Mouse (Mus musculus) lung, adult 2 months (tissue): ENCODE measurements at regions not wholly inside any gene's neighbourhood (a gene's known extent, or its start where the extent isn't known, plus 50 kb on each side); places are given as distances from the start of the nearest gene placed in this dataset.
"Not testable (repeated sequence)": the region's sequence is repeated elsewhere in the genome, so short reads cannot be mapped to it uniquely, and the experiment has no call there.

ENCODE experiments used
- CTCF ChIP-seq: fragments of 200-500 bp; IDR thresholded peaks from 2 replicates; pipeline ENCODE4 v1.5.1; 2011; ENCODE audit warnings: mild to moderate bottlenecking, low read length, control low read depth; ENCODE audit not compliant: insufficient read depth
- POLR2A ChIP-seq: fragments of 200-500 bp; IDR thresholded peaks from 2 replicates; pipeline ENCODE4 v1.6.1; 2011; ENCODE audit warnings: low read depth, mild to moderate bottlenecking, control low read depth, low read length, borderline replicate concordance; ENCODE audit errors: extremely low read depth

DNA sequence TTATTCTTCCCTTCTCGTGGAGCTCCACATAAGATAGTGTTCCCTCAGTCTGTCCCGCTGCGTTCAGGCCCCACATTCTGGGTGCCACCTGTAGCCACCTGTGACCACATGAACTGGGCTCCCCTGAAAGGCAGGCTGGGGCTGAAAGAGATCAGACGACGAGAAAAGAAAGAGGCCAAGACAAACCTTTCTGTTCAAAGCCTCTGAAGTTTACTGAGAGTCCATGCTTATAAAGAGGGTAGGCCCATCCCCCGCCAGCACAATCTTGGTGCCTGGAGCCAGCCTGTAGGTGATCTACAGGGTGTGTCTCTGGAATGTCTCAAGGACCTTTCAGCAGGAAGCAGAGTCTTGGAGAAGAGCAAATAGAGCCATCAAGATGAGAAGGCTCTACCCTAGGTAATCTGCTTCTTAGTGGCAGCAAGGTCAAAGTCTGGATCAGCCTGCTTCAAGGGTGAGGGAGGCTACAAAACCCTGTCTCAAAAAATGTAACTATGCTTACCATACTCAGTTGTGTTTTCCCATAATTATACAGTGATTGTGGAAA is 72.2 kb upstream of the Arhgap42 start:
- TF ChIP-seq CTCF, POLR2A: not testable (repeated sequence)
